Mouse (Mus musculus): ENCODE data around the gene Cox7a2l. TPM values are rescaled to one million over a fixed set of nuclear protein-coding genes. Genes with fewer than 3 reads are reported as not detected.

The Cox7a2l gene
- polyA plus RNA-seq, 2 experiments: 77.5 to 78.5 TPM

GRCm38 (mm10) chr17:83465969-83466368, 51.2 kb downstream of the Cox7a2l start:
- Histone ChIP-seq H3K9ac (replicated peaks) (no peak overlapping the region), H3K9me3 (ENCODE audit: control insufficient read depth, low read length) (no peaks in the 10 kb centered on the region), H3K27me3 (ENCODE audit: control insufficient read depth, insufficient read depth, low read length) (no peaks in the 10 kb centered on the region), H3K4me3 (ENCODE audit: insufficient read depth in 1 of 2, low read depth in 2 of 2, low read length in 2 of 2) (no peak overlapping the region), H3K36me3 (replicated peaks; ENCODE audit: control insufficient read depth, insufficient read depth, low read depth) (no peaks in the 10 kb centered on the region; the same call in 1 of the 2 replicates), H3K4me2 (ENCODE audit: low read depth) (no peak overlapping the region), H3K4me1 (replicated peaks; ENCODE audit: control insufficient read depth in 2 of 2, insufficient read depth in 2 of 2, low read length in 1 of 2) (no peaks in the 10 kb centered on the region), H3K27ac (no peak overlapping the region)
- WGBS (ENCODE audit: insufficient replicate concordance): 68% methylated on average over 5 of the region's 5 CpGs
- ATAC-seq (ENCODE audit: insufficient read depth): no peak
- no peak for DNase-seq (ENCODE audit: low read depth in 3 of 3, low spot score in 3 of 3)
- no peak for TF ChIP-seq CTCF (IDR thresholded peaks at IDR 0.05; ENCODE audit: low read depth)
- TF ChIP-seq EP300 (IDR thresholded peaks at IDR 0.05; ENCODE audit: low read depth): no peak

GRCm38 (mm10) chr17:83457271-83457670, 59.9 kb downstream of the Cox7a2l start:
- no peak overlapping the region for H3K9ac ChIP-seq (replicated peaks)
- no peak overlapping the region for H3K27ac ChIP-seq
- H3K4me3 ChIP-seq (ENCODE audit: insufficient read depth in 1 of 2, low read depth in 2 of 2, low read length in 2 of 2): no peak overlapping the region
- H3K27me3 ChIP-seq (ENCODE audit: control insufficient read depth, insufficient read depth, low read length): no peaks in the 10 kb centered on the region
- H3K4me1 ChIP-seq (replicated peaks; ENCODE audit: control insufficient read depth in 2 of 2, insufficient read depth in 2 of 2, low read length in 1 of 2): no peaks in the 10 kb centered on the region
- no peaks in the 10 kb centered on the region for H3K9me3 ChIP-seq (ENCODE audit: control insufficient read depth, low read length)
- DNase-seq (ENCODE audit: low read depth in 3 of 3, low spot score in 3 of 3) (no peak), ATAC-seq (ENCODE audit: insufficient read depth) (no peak)
- no peak overlapping the region for H3K4me2 ChIP-seq (ENCODE audit: low read depth)
- 85% methylated on average over 1 of the region's 1 CpGs for WGBS (ENCODE audit: insufficient replicate concordance)
- peaks cover 2% of the 10 kb centered on the region for H3K36me3 ChIP-seq (replicated peaks; ENCODE audit: control insufficient read depth, insufficient read depth, low read depth)
- TF ChIP-seq EP300 (IDR thresholded peaks at IDR 0.05; ENCODE audit: low read depth) (no peak), CTCF (IDR thresholded peaks at IDR 0.05; ENCODE audit: low read depth) (no peak)

GRCm38 (mm10) chr17:83453587-83453986, 63.5 kb downstream of the Cox7a2l start:
- H3K36me3 ChIP-seq (replicated peaks; ENCODE audit: control insufficient read depth, insufficient read depth, low read depth): peaks cover 2% of the 10 kb centered on the region
- H3K27ac ChIP-seq: no peak overlapping the region
- H3K9ac ChIP-seq (replicated peaks): no peak overlapping the region
- no peaks in the 10 kb centered on the region for H3K4me1 ChIP-seq (replicated peaks; ENCODE audit: control insufficient read depth in 2 of 2, insufficient read depth in 2 of 2, low read length in 1 of 2)
- DNase-seq (ENCODE audit: low read depth in 3 of 3, low spot score in 3 of 3): no peak
- TF ChIP-seq CTCF (IDR thresholded peaks at IDR 0.05; ENCODE audit: low read depth): no peak
- no peak for TF ChIP-seq EP300 (IDR thresholded peaks at IDR 0.05; ENCODE audit: low read depth)
- H3K4me2 ChIP-seq (ENCODE audit: low read depth): no peak overlapping the region
- H3K4me3 ChIP-seq (ENCODE audit: insufficient read depth in 1 of 2, low read depth in 2 of 2, low read length in 2 of 2): no peak overlapping the region
- no peak for ATAC-seq (ENCODE audit: insufficient read depth)
- WGBS (ENCODE audit: insufficient replicate concordance): 66% methylated on average over 5 of the region's 5 CpGs
- H3K9me3 ChIP-seq (ENCODE audit: control insufficient read depth, low read length): no peaks in the 10 kb centered on the region
- no peaks in the 10 kb centered on the region for H3K27me3 ChIP-seq (ENCODE audit: control insufficient read depth, insufficient read depth, low read length)

GRCm38 (mm10) chr17:83452451-83452850, 64.7 kb downstream of the Cox7a2l start:
- TF ChIP-seq CTCF (IDR thresholded peaks at IDR 0.05; ENCODE audit: low read depth): no peak
- no peak for TF ChIP-seq EP300 (IDR thresholded peaks at IDR 0.05; ENCODE audit: low read depth)
- H3K4me3 ChIP-seq (ENCODE audit: insufficient read depth in 1 of 2, low read depth in 2 of 2, low read length in 2 of 2): no peak overlapping the region
- WGBS (ENCODE audit: insufficient replicate concordance): 83% methylated on average over 8 of the region's 8 CpGs
- no peak overlapping the region for H3K9ac ChIP-seq (replicated peaks)
- ATAC-seq (ENCODE audit: insufficient read depth) (no peak), DNase-seq (ENCODE audit: low read depth in 3 of 3, low spot score in 3 of 3) (no peak)
- H3K4me1 ChIP-seq (replicated peaks; ENCODE audit: control insufficient read depth in 2 of 2, insufficient read depth in 2 of 2, low read length in 1 of 2): no peaks in the 10 kb centered on the region
- no peaks in the 10 kb centered on the region; the same call in 1 of the 2 replicates for H3K36me3 ChIP-seq (replicated peaks; ENCODE audit: control insufficient read depth, insufficient read depth, low read depth)
- H3K27ac ChIP-seq: no peak overlapping the region
- no peak overlapping the region for H3K4me2 ChIP-seq (ENCODE audit: low read depth)
- no peaks in the 10 kb centered on the region for H3K9me3 ChIP-seq (ENCODE audit: control insufficient read depth, low read length)
- no peaks in the 10 kb centered on the region for H3K27me3 ChIP-seq (ENCODE audit: control insufficient read depth, insufficient read depth, low read length)

Other genes with a start within 250 kb of the Cox7a2l start
- 4.0 and 5.0 TPM in 2 replicates for gene Eml4, start 166.4 kb downstream of the Cox7a2l start, polyA plus RNA-seq (2012; rRNA removed)
- 4.8 and 4.9 TPM in 2 replicates for gene Eml4, start 166.4 kb downstream of the Cox7a2l start, polyA plus RNA-seq (2014; fragmentation: Nextera tagmentation; extraction: Ambion mirVana)
- gene Kcng3, start 114.6 kb upstream of the Cox7a2l start, polyA plus RNA-seq (2012; rRNA removed): 0.07 and 0.09 TPM in 2 replicates
- gene Kcng3, start 114.6 kb upstream of the Cox7a2l start, polyA plus RNA-seq (2014; fragmentation: Nextera tagmentation; extraction: Ambion mirVana): not detected in 2 replicates
- gene Mta3, start 188.8 kb upstream of the Cox7a2l start, polyA plus RNA-seq (2012; rRNA removed): 30.0 and 35.5 TPM in 2 replicates
- 26.7 and 34.5 TPM in 2 replicates for gene Mta3, start 188.8 kb upstream of the Cox7a2l start, polyA plus RNA-seq (2014; fragmentation: Nextera tagmentation; extraction: Ambion mirVana)

Data from liver, embryonic 14.5 days (tissue).